Mouse (Mus musculus): ENCODE data around the gene Ly75.

Ly75 gene

GRCm38 (mm10) chr2:60382858-60383669, at the start of gene Ly75:
Gene Ly75 (minus strand): TSS chr2:60383303.
- peak; percentile 53 to 58 for DNase-seq

- no peak for DNase-seq
These were observed 47.4 kb upstream of the Ly75 start for GRCm38 (mm10) chr2:60430315-60431021.

GRCm38 (mm10) chr2:60418075-60418474, 35.0 kb upstream of the Ly75 start:
- DNase-seq, result peak; percentile 44 to 65

GRCm38 (mm10) chr2:60414334-60414733, 31.2 kb upstream of the Ly75 start:
- DNase-seq, result no peak

GRCm38 (mm10) chr2:60413006-60413650, 30.0 kb upstream of the Ly75 start:
- no peak for DNase-seq

GRCm38 (mm10) chr2:60411181-60411580, 28.1 kb upstream of the Ly75 start:
- no peak for DNase-seq

GRCm38 (mm10) chr2:60409989-60410763, 27.1 kb upstream of the Ly75 start:
- DNase-seq, result no peak

- DNase-seq, result no peak
These were observed 26.1 kb upstream of the Ly75 start for GRCm38 (mm10) chr2:60409194-60409593.

GRCm38 (mm10) chr2:60407387-60407786, 24.3 kb upstream of the Ly75 start:
- DNase-seq, result no peak

DNA sequence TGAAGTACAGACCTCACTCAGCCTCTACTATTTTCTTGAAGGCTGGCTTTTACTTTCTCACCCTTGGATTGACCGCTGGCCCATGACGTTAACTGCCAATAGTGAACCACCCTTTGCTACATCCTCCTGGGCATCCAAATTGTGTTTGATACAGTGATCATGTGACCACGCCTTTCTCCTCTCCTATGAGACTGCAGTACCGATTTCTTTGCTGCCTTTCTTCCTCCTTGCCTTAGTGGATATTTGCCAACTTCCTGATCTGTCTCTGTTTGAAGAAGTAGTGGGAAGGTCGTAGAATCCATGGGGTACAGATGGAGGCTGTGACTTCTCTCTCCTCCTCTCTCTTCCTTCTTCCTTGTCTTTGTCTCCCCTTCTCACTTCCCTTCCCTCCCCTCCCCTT, 22.3 kb upstream of the Ly75 start:
- no peak for DNase-seq

DNA sequence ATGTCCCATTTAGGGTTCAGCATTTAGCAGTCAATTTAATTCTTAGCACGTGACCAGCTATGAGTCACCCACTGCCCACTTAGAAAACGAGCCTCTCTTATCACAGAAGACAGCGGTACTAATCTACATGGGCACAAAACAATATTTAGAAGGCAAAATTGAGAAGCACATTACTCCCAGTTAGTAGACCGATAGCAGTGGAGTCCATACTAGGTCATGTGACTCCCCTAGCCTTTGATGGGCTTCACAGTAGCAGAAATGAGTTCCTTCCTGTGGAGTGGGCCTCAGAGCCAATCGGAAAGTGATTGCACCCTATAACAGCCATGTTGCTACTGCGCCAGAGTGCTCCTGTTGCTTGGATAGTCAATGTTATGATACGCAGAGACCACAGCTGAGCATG, 21.7 kb upstream of the Ly75 start:
- no peak for DNase-seq

GRCm38 (mm10) chr2:60401694-60402093, 18.6 kb upstream of the Ly75 start:
- no peak for DNase-seq

DNA sequence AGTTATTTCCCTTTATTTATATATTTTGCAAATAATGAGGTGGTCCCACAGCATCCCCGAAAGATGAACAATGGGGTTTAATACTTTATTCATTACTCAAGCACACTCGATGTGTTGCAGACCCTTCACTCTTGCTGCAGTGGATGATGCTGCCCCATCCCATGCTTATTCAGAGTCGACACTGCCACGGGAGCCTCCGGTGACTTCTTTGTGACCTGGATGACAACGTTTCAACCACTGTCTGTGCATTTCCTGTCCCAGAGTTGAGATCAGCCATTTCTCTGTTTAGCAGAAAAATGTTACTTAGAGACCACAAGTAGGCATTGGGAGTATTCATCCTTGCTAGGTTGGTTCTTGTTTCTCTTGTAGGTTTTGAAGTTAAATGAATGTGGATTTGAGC, 10.7 kb upstream of the Ly75 start:
- DNase-seq, result no peak

GRCm38 (mm10) chr2:60392286-60392685, 9.2 kb upstream of the Ly75 start:
- no peak for DNase-seq

DNA sequence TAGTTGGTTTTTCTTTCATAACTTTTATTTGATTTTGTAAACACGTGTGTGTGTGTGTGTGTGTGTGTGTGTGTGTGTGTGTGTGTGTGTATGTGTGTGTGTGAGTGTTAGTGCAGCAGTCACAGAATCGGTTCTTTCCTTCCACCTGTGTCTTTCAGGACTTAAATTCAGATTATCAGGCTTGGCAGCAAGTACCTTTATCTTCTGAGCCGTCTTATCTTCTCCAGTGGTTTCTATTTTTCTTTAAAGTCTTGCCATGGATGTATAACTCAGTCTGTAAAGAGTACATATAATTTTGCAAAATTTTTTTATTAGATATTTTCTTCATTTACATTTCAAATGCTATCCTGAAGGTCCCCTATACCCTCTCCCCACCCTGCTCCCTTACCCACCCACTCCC, 4.3 kb upstream of the Ly75 start:
- no peak for DNase-seq

DNA sequence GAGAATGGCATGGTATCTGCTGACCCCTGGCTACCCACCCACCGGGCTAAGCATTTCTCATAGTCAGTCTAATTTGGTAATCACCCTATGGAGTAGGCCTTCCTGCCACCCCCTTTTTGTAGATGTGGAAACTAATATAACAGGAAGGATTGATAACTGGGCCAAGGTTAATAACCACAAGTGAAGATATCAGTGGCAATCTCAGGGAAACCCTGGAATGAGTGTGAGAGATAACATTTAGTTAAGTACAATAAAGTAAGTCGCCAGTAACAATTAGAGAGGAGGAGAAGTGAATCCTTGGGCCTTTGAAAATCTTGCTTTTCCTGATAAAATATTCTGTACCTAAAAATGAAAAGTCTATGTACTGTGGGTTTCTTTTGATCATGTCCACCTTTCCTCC, 3.7 kb upstream of the Ly75 start:
- no peak for DNase-seq

- no peak for DNase-seq
These were observed 1.6 kb upstream of the Ly75 start for GRCm38 (mm10) chr2:60384763-60385085.

DNA sequence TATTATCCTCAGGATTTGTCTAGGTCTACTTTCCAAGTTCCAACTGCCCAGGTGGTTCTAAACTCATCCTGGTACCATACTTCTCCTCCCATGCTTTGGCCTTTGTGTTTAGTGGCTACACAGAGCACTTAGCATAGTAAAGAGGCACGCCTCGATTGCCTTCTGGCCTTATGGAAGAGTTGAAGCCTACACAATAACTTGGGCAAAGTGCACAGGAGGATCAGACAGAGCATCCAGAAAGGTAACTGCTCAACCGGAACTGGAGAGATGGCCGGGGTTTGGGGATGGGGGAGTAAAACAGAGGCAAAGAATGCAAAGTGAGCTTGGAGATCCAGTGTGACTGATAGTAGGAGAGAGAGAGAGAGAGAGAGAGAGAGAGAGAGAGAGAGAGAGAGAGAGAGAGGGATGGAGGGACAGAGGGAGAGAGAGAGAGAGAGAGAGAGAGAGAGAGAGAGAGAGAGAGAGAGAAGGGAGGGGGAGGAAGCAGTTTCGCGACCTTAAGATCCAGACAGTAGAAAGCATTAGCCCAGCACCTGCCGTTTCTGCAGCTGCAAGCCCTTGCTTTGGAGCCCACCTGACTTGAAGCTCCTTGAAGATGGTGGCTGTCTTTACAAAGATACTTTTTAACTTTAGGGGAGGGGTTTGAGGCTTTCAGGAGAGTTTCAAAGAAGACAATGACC, 1.1 kb upstream of the Ly75 start:
- DNase-seq, result no peak

DNA sequence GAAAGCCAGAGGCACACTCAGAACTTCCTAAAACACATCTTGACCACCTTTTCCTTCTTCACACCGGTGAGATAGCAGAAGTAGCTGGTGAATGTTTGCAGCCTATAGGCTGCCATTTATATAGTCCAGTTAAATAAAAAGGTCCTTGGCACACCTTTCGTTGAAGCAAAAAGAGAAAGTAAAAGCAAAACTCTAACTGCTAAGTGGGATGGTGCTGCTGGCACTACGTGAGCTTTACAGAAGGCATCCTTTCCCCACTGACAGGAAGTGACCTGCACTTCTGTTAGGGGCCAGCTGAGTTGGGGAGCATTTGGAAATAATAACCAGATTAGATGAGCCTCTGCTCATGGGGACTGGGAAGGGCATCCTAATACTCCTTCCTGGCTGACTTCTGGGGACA, 757 bp downstream of the Ly75 start:
- DNase-seq, result no peak

DNA sequence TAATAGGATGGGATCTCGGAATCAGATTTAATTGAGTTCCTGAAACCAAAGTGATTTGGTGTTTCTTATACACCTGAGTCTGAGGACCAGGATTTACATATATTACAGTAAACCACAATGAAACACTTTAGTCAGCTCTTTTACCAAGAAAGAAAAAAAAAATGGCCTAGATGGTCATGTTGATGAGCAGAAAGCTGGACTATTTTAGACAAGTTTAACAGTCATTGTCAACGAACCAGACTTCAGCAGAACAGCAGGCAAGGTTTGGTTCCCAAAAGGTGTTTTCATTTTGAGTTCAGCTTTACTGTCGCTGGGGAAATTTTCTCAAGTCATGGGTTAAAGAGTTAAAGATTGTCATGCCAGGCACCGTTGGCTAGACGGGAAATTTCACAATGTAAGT, 5.8 kb downstream of the Ly75 start:
- DNase-seq, result no peak

- DNase-seq, result no peak
These were observed 7.4 kb downstream of the Ly75 start for GRCm38 (mm10) chr2:60375608-60376107.

GRCm38 (mm10) chr2:60375126-60375525, 8.0 kb downstream of the Ly75 start:
- no peak for DNase-seq
